17 mouse cellular contexts compared by ENCODE assay signal in genomic region chr3:96405004-96405403, GRCm38 (mm10). TPM values are rescaled to one million over a fixed set of nuclear protein-coding genes. Genes with fewer than 3 reads are reported as not detected.
DNase-seq lines count a peak whose midpoint lies in the region; ATAC-seq and TF ChIP-seq lines count a peak whose summit lies in the region.
"Had no signal": no experiment of that assay in that cellular context is flagged by ENCODE, and none has a peak within 500 bp of the region (broad histone marks: within the 10 kb centered on the region; RNA-seq: fewer than 3 reads in every experiment).

No protein-coding gene starts in this region.

- H3K79me2 ChIP-seq in heart, adult 2 months (replicated peaks; ENCODE audit: control insufficient read depth, insufficient read depth, low read length) = no peaks in the 10 kb centered on the region

- DNase-seq in heart, adult 2 months = no peak
- DNase-seq in liver, postnatal 0 days = no peak
- DNase-seq in R1 (ENCODE audit: low read depth, low spot score) = peak; percentile 71
- DNase-seq in spleen, adult 18-20 months = no peak
- DNase-seq: cerebellum, adult 11 months; cerebellum, postnatal 36 days; gastrocnemius, postnatal 25 days; heart, postnatal 4 days; kidney, adult 11 months had no signal

- TF ChIP-seq CTCF in heart, adult 2 months (IDR thresholded peaks at IDR 0.05) = no peak
- TF ChIP-seq CTCF in liver, postnatal 0 days (IDR thresholded peaks at IDR 0.05; ENCODE audit: low read depth) = no peak

- peaks cover 24% of the 10 kb centered on the region for H3K4me1 ChIP-seq in heart, embryonic 13.5 days
- H3K4me1 ChIP-seq in heart, adult 2 months (ENCODE audit: control insufficient read depth, insufficient read depth, low read length) = no peaks in the 10 kb centered on the region
- peaks cover 47% of the 10 kb centered on the region for H3K4me1 ChIP-seq in liver, embryonic 12.5 days
- peaks cover 13% of the 10 kb centered on the region for H3K4me1 ChIP-seq in liver, postnatal 0 days (ENCODE audit: insufficient read depth)
- H3K4me1 ChIP-seq in stomach, embryonic 15.5 days = peaks cover 13% of the 10 kb centered on the region; the same call in 1 of the 2 replicates

- no peak overlapping the region for H3K9ac ChIP-seq in heart, embryonic 13.5 days
- no peak overlapping the region for H3K9ac ChIP-seq in heart, adult 2 months (ENCODE audit: low read depth, low read length)
- H3K9ac ChIP-seq in liver, embryonic 12.5 days = peak overlapping the region; percentile 10; the same call in 1 of the 2 replicates
- H3K9ac ChIP-seq in liver, postnatal 0 days (replicated peaks) = no peak overlapping the region
- no peak overlapping the region for H3K9ac ChIP-seq in stomach, embryonic 15.5 days
- H3K9ac ChIP-seq: neural tube, embryonic 13.5 days had no signal

- intact Hi-C loops in heart, adult 2 months (cut with DNase I) = no loop called here

- H3K27me3 ChIP-seq in heart, embryonic 13.5 days (replicated peaks) = peaks cover 96% of the 10 kb centered on the region
- peaks cover 40% of the 10 kb centered on the region for H3K27me3 ChIP-seq in heart, adult 2 months (ENCODE audit: control insufficient read depth, insufficient read depth, low read length)
- H3K27me3 ChIP-seq in liver, embryonic 12.5 days (replicated peaks) = peaks cover 90% of the 10 kb centered on the region
- peaks cover 84% of the 10 kb centered on the region for H3K27me3 ChIP-seq in liver, postnatal 0 days (ENCODE audit: insufficient read depth, low read length)
- peaks cover 78% of the 10 kb centered on the region for H3K27me3 ChIP-seq in stomach, embryonic 15.5 days (replicated peaks)

- peak overlapping the region; percentile 36; the same call in 1 of the 2 replicates for H3K4me3 ChIP-seq in heart, embryonic 13.5 days
- H3K4me3 ChIP-seq in heart, adult 2 months = no peak overlapping the region
- H3K4me3 ChIP-seq in liver, embryonic 12.5 days = peak overlapping the region; percentile 41
- no peak overlapping the region for H3K4me3 ChIP-seq in liver, postnatal 0 days (ENCODE audit: low read depth, low read length)
- no peak overlapping the region for H3K4me3 ChIP-seq in stomach, embryonic 15.5 days (replicated peaks)

- no peaks in the 10 kb centered on the region for H3K9me3 ChIP-seq in heart, embryonic 13.5 days
- no peaks in the 10 kb centered on the region for H3K9me3 ChIP-seq in liver, embryonic 12.5 days (replicated peaks)
- no peaks in the 10 kb centered on the region for H3K9me3 ChIP-seq in liver, postnatal 0 days (ENCODE audit: low read length)
- H3K9me3 ChIP-seq in stomach, embryonic 15.5 days = no peaks in the 10 kb centered on the region
- H3K9me3 ChIP-seq: neural tube, embryonic 13.5 days had no signal

- no peak overlapping the region for H3K27ac ChIP-seq in heart, embryonic 13.5 days (replicated peaks)
- H3K27ac ChIP-seq in heart, adult 2 months = no peak overlapping the region
- no peak overlapping the region for H3K27ac ChIP-seq in liver, embryonic 12.5 days
- no peak overlapping the region for H3K27ac ChIP-seq in liver, postnatal 0 days (ENCODE audit: low read depth)
- H3K27ac ChIP-seq in stomach, embryonic 15.5 days = no peak overlapping the region
- H3K27ac ChIP-seq: neural tube, embryonic 13.5 days had no signal

- no peak for ATAC-seq in heart, embryonic 13.5 days (ENCODE audit: extremely low read depth, insufficient number of reproducible peaks, low FRiP score, low TSS enrichment)
- no peak for ATAC-seq in liver, embryonic 12.5 days
- no peak for ATAC-seq in liver, postnatal 0 days
- ATAC-seq in stomach, embryonic 15.5 days (ENCODE audit: insufficient read depth, low FRiP score, low read depth) = no peak

- no peak for TF ChIP-seq POLR2A in heart, adult 2 months (IDR thresholded peaks at IDR 0.05; ENCODE audit: insufficient read depth, low read depth, low read length)

- peak overlapping the region; percentile 56 for H3K4me2 ChIP-seq in heart, embryonic 13.5 days
- peak overlapping the region; percentile 58 for H3K4me2 ChIP-seq in liver, embryonic 12.5 days
- no peak overlapping the region for H3K4me2 ChIP-seq in liver, postnatal 0 days (ENCODE audit: low read depth, low read length)
- peak overlapping the region; percentile 47 for H3K4me2 ChIP-seq in stomach, embryonic 15.5 days

- no peaks in the 10 kb centered on the region for H3K36me3 ChIP-seq in heart, embryonic 13.5 days
- H3K36me3 ChIP-seq in heart, adult 2 months (ENCODE audit: control insufficient read depth, insufficient read depth, low read length) = no peaks in the 10 kb centered on the region
- H3K36me3 ChIP-seq in liver, embryonic 12.5 days = no peaks in the 10 kb centered on the region
- H3K36me3 ChIP-seq in liver, postnatal 0 days (replicated peaks; ENCODE audit: insufficient read depth, low read length) = no peaks in the 10 kb centered on the region
- H3K36me3 ChIP-seq in stomach, embryonic 15.5 days = no peaks in the 10 kb centered on the region
- H3K36me3 ChIP-seq: neural tube, embryonic 13.5 days had no signal

- TF ChIP-seq EP300 in heart, adult 2 months (IDR thresholded peaks at IDR 0.05; ENCODE audit: insufficient read depth, low read depth, low read length) = no peak
- TF ChIP-seq EP300 in liver, postnatal 0 days (IDR thresholded peaks at IDR 0.05; ENCODE audit: low read depth) = no peak

- 20% methylated on average over 11 of the region's 11 CpGs for WGBS in heart, embryonic 13.5 days
- WGBS in heart, adult 2 months = 19% methylated on average over 11 of the region's 11 CpGs
- WGBS in liver, embryonic 12.5 days (ENCODE audit: insufficient replicate concordance) = 10% methylated on average over 11 of the region's 11 CpGs
- WGBS in liver, postnatal 0 days (ENCODE audit: insufficient replicate concordance) = 13% methylated on average over 11 of the region's 11 CpGs
- 21% methylated on average over 11 of the region's 11 CpGs for WGBS in stomach, embryonic 15.5 days

RNA-seq across cellular contexts. Expression of gene BC107364, which starts 47.1 kb away (rescaled TPM):
- 0.68 and 0.78 TPM in 2 replicates for polyA plus RNA-seq in heart, embryonic 13.5 days (2015; fragmentation: Nextera tagmentation; extraction: Ambion mirVana)
- not detected for total RNA-seq in heart, adult 2 months (2021)
- polyA plus RNA-seq in heart, adult 2 months (2012; rRNA removed) = 0.15 TPM in 1 of 2 replicates, not detected in the other
- polyA plus RNA-seq in liver, embryonic 12.5 days (2016; fragmentation: Nextera tagmentation; extraction: Ambion mirVana) = not detected in 2 replicates
- not detected in 2 replicates for polyA plus RNA-seq in liver, postnatal 0 days (2015; fragmentation: Nextera tagmentation; extraction: Ambion mirVana)
- polyA plus RNA-seq in stomach, embryonic 15.5 days (2015; fragmentation: Nextera tagmentation; extraction: Ambion mirVana) = 0.28 and 0.37 TPM in 2 replicates
- total RNA-seq: gastrocnemius, postnatal 25 days; layer of hippocampus, adult 8-10 months had no signal
- polyA plus RNA-seq: embryonic facial prominence, embryonic 14.5 days; liver, embryonic 16.5 days; neural tube, embryonic 13.5 days; small intestine, adult 2 months had no signal

Comparison
In these comparisons a context has a peak if more than half of its experiments do, and no peak if none do; other contexts are left out.
1. H3K4me3 ChIP-seq: peak in heart, embryonic 13.5 days (single experiment) and liver, embryonic 12.5 days (single experiment); none in heart, adult 2 months (single experiment), liver, postnatal 0 days (single experiment) and stomach, embryonic 15.5 days (single experiment).